Mouse (Mus musculus) CH12.LX (cell line): ENCODE results near the gene Abhd15. TPM values are rescaled to one million over a fixed set of nuclear protein-coding genes. Genes with fewer than 3 reads are reported as not detected.

Experiments
- DNase-seq: peaks from one replicate; pipeline ENCODE4 v3.0.0-alpha.2; 2013; ENCODE audit errors: extremely low read depth
- H3K27ac ChIP-seq: 2 replicates; pipeline ENCODE4 v1.5.1; 2012; ENCODE audit warnings: low read depth, mild to moderate bottlenecking, control low read depth, moderate library complexity; ENCODE audit not compliant: insufficient read depth
- H3K27me3 ChIP-seq: replicated peaks from 2 replicates; pipeline ENCODE3; 2012; ENCODE audit warnings: inconsistent platforms
- H3K36me3 ChIP-seq, 2 experiments: replicated peaks in 1 of 2; 2 replicates each; pipeline versions ENCODE3 to v1.6.1; 2012; ENCODE audit warnings: inconsistent platforms in 1 of 2, low read length in 1 of 2, mild to moderate bottlenecking in 1 of 2, mixed read lengths in 1 of 2, moderate library complexity in 1 of 2; ENCODE audit not compliant: control insufficient read depth in 1 of 2, insufficient read depth in 1 of 2
- H3K4me1 ChIP-seq, 2 experiments: 2 replicates each; pipeline ENCODE4 v1.6.1; 2012; ENCODE audit warnings: inconsistent platforms in 1 of 2, moderate library complexity in 1 of 2; ENCODE audit not compliant: insufficient read depth in 2 of 2, control insufficient read depth in 1 of 2
- H3K4me2 ChIP-seq: 2 replicates; pipeline ENCODE4 v1.6.1; 2012; ENCODE audit warnings: low read depth, mild to moderate bottlenecking, control low read depth; ENCODE audit not compliant: poor library complexity, insufficient read depth, severe bottlenecking
- H3K4me3 ChIP-seq, 3 experiments: fragments of 150-350 bp in 1 of 3; sonication (generic) in 1 of 3; replicated peaks in 1 of 3; 2 replicates each; pipeline versions ENCODE3 to v1.5.1; 2011 to 2012; ENCODE audit warnings: low read depth in 2 of 3, low read length in 2 of 3, mild to moderate bottlenecking in 2 of 3, moderate library complexity in 2 of 3, control low read depth in 1 of 3, improper control_type of control experiment in 1 of 3, inconsistent platforms in 1 of 3, mixed read lengths in 1 of 3; ENCODE audit not compliant: poor library complexity in 1 of 3
- H3K79me2 ChIP-seq: replicated peaks from 2 replicates; pipeline ENCODE4 v1.6.1; 2012; ENCODE audit warnings: mild to moderate bottlenecking, moderate library complexity; ENCODE audit not compliant: control insufficient read depth, poor library complexity, insufficient read depth, severe bottlenecking; ENCODE audit errors: extremely low read depth
- H3K9ac ChIP-seq: 2 replicates; pipeline ENCODE4 v1.6.1; 2012; ENCODE audit warnings: low read depth, mild to moderate bottlenecking, control low read depth, moderate library complexity; ENCODE audit not compliant: insufficient read depth
- H3K9me3 ChIP-seq: replicated peaks from 2 replicates; pipeline ENCODE3; 2012; ENCODE audit warnings: low read length, inconsistent platforms, mixed read lengths
- BHLHE40 ChIP-seq: IDR thresholded peaks from 2 replicates; pipeline ENCODE4 v1.6.1; 2011; ENCODE audit warnings: mild to moderate bottlenecking, low read depth, low read length, improper control_type of control experiment
- CHD2 ChIP-seq: IDR thresholded peaks from 2 replicates; pipeline ENCODE4 v1.6.1; 2011; ENCODE audit warnings: low read length, improper control_type of control experiment
- CTCF ChIP-seq, 2 experiments: IDR thresholded peaks in 1 of 2; conservative IDR thresholded peaks in 1 of 2; 2 replicates each; pipeline ENCODE4 v1.5.1; 2011 to 2012; ENCODE audit warnings: low read depth in 2 of 2, low read length in 2 of 2, improper control_type of control experiment in 1 of 2, inconsistent platforms in 1 of 2, mild to moderate bottlenecking in 1 of 2, moderate library complexity in 1 of 2
- E2F4 ChIP-seq: IDR thresholded peaks from 2 replicates; pipeline ENCODE4 v1.6.1; 2011; ENCODE audit warnings: low read depth, low read length, improper control_type of control experiment; ENCODE audit not compliant: insufficient replicate concordance
- GABPA ChIP-seq: IDR thresholded peaks from 2 replicates; pipeline ENCODE4 v1.6.1; 2012; ENCODE audit warnings: low read depth, low read length, improper control_type of control experiment, inconsistent platforms; ENCODE audit not compliant: insufficient replicate concordance
- HCFC1 ChIP-seq: IDR thresholded peaks from 2 replicates; pipeline ENCODE4 v1.6.1; 2012; ENCODE audit warnings: low read depth, mild to moderate bottlenecking, inconsistent platforms, low read length, improper control_type of control experiment
- JUND ChIP-seq: conservative IDR thresholded peaks from 2 replicates; pipeline ENCODE4 v1.6.1; 2011; ENCODE audit warnings: low read depth, low read length, improper control_type of control experiment
- KAT2A ChIP-seq: IDR thresholded peaks from 2 replicates; pipeline ENCODE4 v1.6.1; 2012; ENCODE audit warnings: low read length, improper control_type of control experiment, inconsistent platforms; ENCODE audit not compliant: insufficient replicate concordance
- MAX ChIP-seq: IDR thresholded peaks from 2 replicates; pipeline ENCODE4 v1.6.1; 2011; ENCODE audit warnings: low read length, improper control_type of control experiment
- MEF2A ChIP-seq: IDR thresholded peaks from 2 replicates; pipeline ENCODE4 v1.6.1; 2014; ENCODE audit warnings: low read depth, mild to moderate bottlenecking, inconsistent platforms, low read length, improper control_type of control experiment, borderline replicate concordance
- MXI1 ChIP-seq: IDR thresholded peaks from 2 replicates; pipeline ENCODE4 v1.6.1; 2011; ENCODE audit warnings: mild to moderate bottlenecking, low read depth, low read length, improper control_type of control experiment
- MYC ChIP-seq: IDR thresholded peaks from 2 replicates; pipeline ENCODE4 v1.6.1; 2011; ENCODE audit warnings: low read depth, mild to moderate bottlenecking, improper control_type of control experiment, low read length
- NELFE ChIP-seq: IDR thresholded peaks from 2 replicates; pipeline ENCODE4 v1.6.1; 2011; ENCODE audit warnings: low read depth, low read length, improper control_type of control experiment
- POLR2A ChIP-seq: IDR thresholded peaks from 2 replicates; pipeline ENCODE4 v1.6.1; 2011; ENCODE audit warnings: low read depth, mild to moderate bottlenecking, improper control_type of control experiment, low read length
- RCOR1 ChIP-seq: conservative IDR thresholded peaks from 2 replicates; pipeline ENCODE4 v1.6.1; 2012; ENCODE audit warnings: low read depth, mild to moderate bottlenecking, inconsistent platforms, low read length, improper control_type of control experiment
- SIN3A ChIP-seq: IDR thresholded peaks from 2 replicates; pipeline ENCODE4 v1.6.1; 2012; ENCODE audit warnings: low read length, improper control_type of control experiment, inconsistent platforms
- TBP ChIP-seq: conservative IDR thresholded peaks from 2 replicates; pipeline ENCODE4 v1.6.1; 2011; ENCODE audit warnings: low read depth, low read length, improper control_type of control experiment
- TCF12 ChIP-seq: IDR thresholded peaks from 2 replicates; pipeline ENCODE4 v1.6.1; 2014; ENCODE audit warnings: low read depth, mild to moderate bottlenecking, inconsistent platforms, low read length, improper control_type of control experiment
- USF1 ChIP-seq: IDR thresholded peaks from 2 replicates; pipeline ENCODE4 v1.6.1; 2014; ENCODE audit warnings: low read depth, mild to moderate bottlenecking, inconsistent platforms, low read length, improper control_type of control experiment
- USF2 ChIP-seq: conservative IDR thresholded peaks from 2 replicates; pipeline ENCODE4 v1.6.1; 2011; ENCODE audit warnings: low read depth, low read length, improper control_type of control experiment
- ZC3H11A ChIP-seq: IDR thresholded peaks from 2 replicates; pipeline ENCODE4 v1.6.1; 2012; ENCODE audit warnings: low read depth, mild to moderate bottlenecking, inconsistent platforms, low read length, improper control_type of control experiment
- ZKSCAN1 ChIP-seq: IDR thresholded peaks from 2 replicates; pipeline ENCODE4 v1.6.1; 2012; ENCODE audit warnings: low read depth, inconsistent platforms, low read length, improper control_type of control experiment, borderline replicate concordance
- ZMIZ1 ChIP-seq: IDR thresholded peaks from 2 replicates; pipeline ENCODE4 v1.6.1; 2012; ENCODE audit warnings: low read depth, mild to moderate bottlenecking, inconsistent platforms, low read length, improper control_type of control experiment
- dilution Hi-C: fragments of 300-500 bp; cut with MboI; formaldehyde crosslinking; loops from 2 replicates; pipeline ENCODE4 v1.14.3; 2020; ENCODE audit warnings: low sequenced_read_pairs; ENCODE audit not compliant: extremely low pct_unique_long_range_greater_than_20kb, extremely low pct_ligation_motif_present
- in situ Hi-C: fragments of 300-500 bp; cut with MboI; formaldehyde crosslinking; loops from 3 replicates; pipeline ENCODE4 v1.14.3; 2019; ENCODE audit warnings: low sequenced_read_pairs, low pct_ligation_motif_present, low pct_unique_long_range_greater_than_20kb, mixed read lengths
- polyA plus RNA-seq: library from polyadenylated mRNA; unstranded; fragments of >175 nt; gene quantifications from 2 replicates; pipeline ENCODE4 v1.2.1, GENCODE M21; 2012; ENCODE audit warnings: low read depth; ENCODE audit not compliant: insufficient read length
- total RNA-seq, 2 experiments: library from RNA; depleted of rRNA; stranded (reverse); fragments of 300-350 nt in 1 of 2; fragments of >200 nt in 1 of 2; gene quantifications; 2 replicates each; pipeline ENCODE4 v1.2.3; 2012 to 2014

Gene Abhd15
- total and polyA plus RNA-seq, 3 experiments = 0.11 to 0.38 (median 0.23) TPM

DNA sequence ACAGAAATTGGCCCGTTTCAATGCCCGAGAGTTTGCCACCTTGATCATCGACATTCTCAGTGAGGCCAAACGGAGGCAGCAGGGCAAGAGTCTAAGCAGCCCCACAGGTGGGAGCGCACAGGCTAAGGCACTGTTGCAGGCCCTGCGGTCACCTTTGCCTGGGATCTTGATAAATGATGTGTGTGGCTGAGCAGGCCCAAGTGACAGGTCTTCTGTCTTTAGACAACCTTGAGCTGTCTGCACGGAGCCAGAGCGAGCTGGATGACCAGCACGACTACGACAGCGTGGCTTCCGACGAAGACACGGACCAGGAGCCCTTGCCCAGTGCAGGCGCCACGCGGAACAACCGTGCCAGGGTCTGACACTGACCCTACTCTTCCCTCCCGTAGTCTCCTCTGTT lies 10.5 kb upstream of the Abhd15 start:
- H3K36me3 ChIP-seq = peaks cover 71 to 95% of the 10 kb centered on the region in 2 experiments

DNA sequence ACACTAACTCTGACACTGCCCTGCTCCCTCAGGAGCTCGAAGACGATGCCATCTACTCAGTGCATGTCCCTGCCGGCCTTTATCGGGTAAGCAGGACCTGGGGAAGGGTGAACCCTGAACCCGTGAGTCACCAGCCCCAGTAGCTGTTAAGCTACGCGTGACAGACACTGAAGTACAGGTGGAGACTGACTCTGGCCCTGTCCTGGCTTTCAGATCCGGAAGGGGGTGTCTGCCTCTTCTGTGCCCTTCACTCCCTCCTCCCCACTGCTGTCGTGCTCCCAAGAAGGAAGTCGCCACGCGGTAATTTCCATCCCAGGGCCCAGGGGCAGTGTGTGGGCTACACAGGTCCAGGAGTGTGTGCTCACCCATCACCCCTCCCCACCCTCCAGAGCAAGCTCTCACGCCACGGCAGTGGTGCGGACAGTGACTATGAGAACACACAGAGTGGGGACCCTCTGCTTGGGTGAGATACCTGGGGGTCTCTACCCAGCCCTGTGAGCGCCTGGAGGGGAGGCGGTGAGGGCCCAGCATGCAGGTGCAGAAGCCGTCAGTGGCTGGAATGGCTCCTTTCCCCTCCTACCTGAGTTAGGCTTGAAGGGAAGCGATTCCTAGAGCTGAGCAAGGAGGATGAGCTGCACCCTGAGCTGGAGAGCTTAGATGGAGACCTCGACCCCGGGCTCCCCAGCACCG lies 9.5 kb upstream of the Abhd15 start:
- Histone ChIP-seq H3K27ac (no peak overlapping the region), H3K9ac (no peak overlapping the region), H3K4me3 (no peak overlapping the region), H3K4me1 (peaks cover 7 to 27% of the 10 kb centered on the region in 2 experiments), H3K79me2 (no peaks in the 10 kb centered on the region), H3K27me3 (no peaks in the 10 kb centered on the region)
- DNase-seq = no peak
- dilution Hi-C loops = no loop called here
- TF ChIP-seq ZKSCAN1 (no peak), BHLHE40 (no peak), USF1 (no peak), HCFC1 (no peak), SIN3A (no peak), MAX (no peak), ZMIZ1 (no peak), MYC (no peak), RCOR1 (no peak)
- TF ChIP-seq, all 38 proteins: peak for 0
- Histone ChIP-seq H3K9me3 (no peaks in the 10 kb centered on the region), H3K4me2 (no peak overlapping the region), H3K36me3 (peaks cover 61 to 95% of the 10 kb centered on the region in 2 experiments)
- in situ Hi-C loops = no loop called here

More for the DNA sequence above, 10.5 kb upstream of the Abhd15 start:
- no peak overlapping the region for H3K9ac ChIP-seq
- no peak for DNase-seq
- H3K79me2 ChIP-seq = no peaks in the 10 kb centered on the region
- in situ Hi-C loops (no loop called here), dilution Hi-C loops (no loop called here)
- no peaks in the 10 kb centered on the region for H3K9me3 ChIP-seq
- no peak overlapping the region for H3K4me3 ChIP-seq
- H3K27me3 ChIP-seq = no peaks in the 10 kb centered on the region
- H3K4me2 ChIP-seq = no peak overlapping the region
- TF ChIP-seq NELFE = no peak
- TF ChIP-seq MYC = no peak
- no peak for TF ChIP-seq POLR2A
- no peak for TF ChIP-seq ZKSCAN1
- no peak for TF ChIP-seq TBP
- TF ChIP-seq KAT2A = no peak
- no peak for TF ChIP-seq BHLHE40
- TF ChIP-seq USF2 = no peak
- TF ChIP-seq GABPA = no peak
- no peak for TF ChIP-seq HCFC1
- no peak for TF ChIP-seq E2F4
- TF ChIP-seq TCF12 = no peak
- TF ChIP-seq MXI1 = no peak
- no peak for TF ChIP-seq MEF2A
- TF ChIP-seq ZC3H11A = no peak
- no peak for TF ChIP-seq CHD2
- TF ChIP-seq JUND = no peak
- no peak for TF ChIP-seq CTCF (conservative IDR thresholded peaks at IDR 0.05 in 1 of 2, IDR thresholded peaks at IDR 0.05 in 1 of 2; ENCODE audit: low read depth in 2 of 2, low read length in 2 of 2)
- peaks cover 7 to 28% of the 10 kb centered on the region in 2 experiments for H3K4me1 ChIP-seq
- no peak overlapping the region for H3K27ac ChIP-seq
